Mouse (Mus musculus) liver (tissue): ENCODE results near the gene Rpa2.
"Not testable (repeated sequence)": the region's sequence is repeated elsewhere in the genome, so short reads cannot be mapped to it uniquely, and the experiment has no call there.

Experiments used
- DNase-seq: peaks from one replicate; pipeline ENCODE4 v3.0.0-alpha.2; 2020; ENCODE audit warnings: mixed read lengths

Gene Rpa2

DNA sequence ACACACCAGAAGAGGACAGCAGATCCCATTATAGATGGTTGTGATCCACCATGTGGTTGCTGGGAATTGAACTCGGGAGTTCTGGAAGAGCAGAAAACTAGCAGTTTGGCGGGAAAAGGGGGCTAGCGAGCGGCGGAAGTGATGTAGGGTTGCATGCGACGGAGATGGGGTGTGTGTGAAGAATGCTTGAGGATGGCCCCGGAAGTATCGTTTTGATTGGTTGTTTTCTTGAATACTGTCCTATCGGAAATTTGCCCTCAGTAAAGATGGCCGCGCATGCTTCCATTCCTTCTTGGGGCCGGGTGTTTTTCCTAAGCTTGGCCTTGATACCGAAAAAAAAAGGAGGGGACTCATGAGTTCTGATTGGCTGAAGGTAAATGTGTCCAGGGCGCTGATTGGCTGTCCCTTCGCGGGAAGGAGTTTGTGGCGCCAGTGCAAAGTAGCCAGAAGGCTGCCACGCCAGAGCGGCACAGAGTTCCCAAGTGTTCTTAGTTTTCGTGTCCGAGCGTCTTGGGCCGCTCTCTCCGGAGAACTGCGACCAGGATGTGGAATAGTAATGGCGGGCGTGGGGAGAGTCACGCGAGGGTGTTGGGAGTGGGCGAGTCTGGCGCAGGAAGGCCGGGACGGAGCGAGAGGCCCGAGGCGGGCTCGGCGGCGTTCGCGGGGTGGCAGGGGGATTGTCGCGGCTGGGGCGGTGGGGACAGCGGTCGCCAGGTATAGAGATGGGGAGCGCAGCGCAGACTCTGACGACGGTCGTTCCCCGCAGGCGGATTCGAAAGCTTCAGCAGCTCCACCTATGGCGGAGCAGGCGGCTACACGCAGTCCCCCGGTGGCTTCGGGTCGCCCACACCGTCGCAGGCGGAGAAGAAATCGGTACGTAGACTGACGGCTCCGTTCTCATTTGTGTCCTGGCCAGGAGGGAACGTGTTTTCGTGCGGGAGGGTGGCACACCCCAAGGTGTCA, at the start of gene Rpa2:
Gene Rpa2 (plus strand): TSS at position 419 of the 963 bp plus-strand sequence.
- peak; percentile 96 for DNase-seq

DNA sequence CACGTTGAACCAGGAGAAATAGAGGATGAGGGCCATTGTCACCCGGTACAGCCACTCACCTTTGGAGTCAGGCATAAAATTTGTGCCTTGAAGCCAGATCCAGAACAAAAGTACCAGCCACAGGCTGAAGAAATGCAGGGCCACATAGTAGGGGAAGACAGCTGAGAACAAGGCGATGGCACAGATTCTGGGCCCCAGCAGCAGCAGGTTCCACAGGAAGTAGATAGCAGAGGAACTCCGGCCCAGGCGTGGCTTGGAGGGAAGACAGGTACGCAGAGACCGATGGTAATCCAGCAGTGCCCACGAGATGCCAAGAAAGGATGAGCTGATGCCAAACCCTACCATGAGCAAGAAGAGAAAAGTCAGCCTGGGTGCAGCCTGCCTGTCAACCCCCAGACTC, 39.9 kb upstream of the Rpa2 start:
- DNase-seq: no peak

DNA sequence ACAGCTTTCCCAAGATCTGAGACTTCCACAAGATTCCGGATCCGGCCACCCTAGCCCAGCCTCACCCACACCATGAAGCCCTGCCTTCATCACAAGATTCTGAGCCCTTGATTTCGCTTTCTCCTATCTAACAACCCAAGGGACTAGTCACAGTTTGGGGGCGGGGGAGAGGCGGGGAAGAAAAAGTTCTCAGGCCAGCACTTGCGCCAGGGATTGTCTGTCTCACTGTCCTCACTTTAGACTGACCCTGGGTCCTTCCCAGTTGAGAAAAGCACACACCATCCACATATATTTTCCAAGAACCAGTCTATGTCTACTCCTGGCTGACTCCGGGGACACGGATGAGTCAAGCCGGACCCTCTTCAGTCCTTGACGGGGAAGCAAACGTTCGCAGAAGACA, 36.5 kb upstream of the Rpa2 start:
- no peak for DNase-seq

DNA sequence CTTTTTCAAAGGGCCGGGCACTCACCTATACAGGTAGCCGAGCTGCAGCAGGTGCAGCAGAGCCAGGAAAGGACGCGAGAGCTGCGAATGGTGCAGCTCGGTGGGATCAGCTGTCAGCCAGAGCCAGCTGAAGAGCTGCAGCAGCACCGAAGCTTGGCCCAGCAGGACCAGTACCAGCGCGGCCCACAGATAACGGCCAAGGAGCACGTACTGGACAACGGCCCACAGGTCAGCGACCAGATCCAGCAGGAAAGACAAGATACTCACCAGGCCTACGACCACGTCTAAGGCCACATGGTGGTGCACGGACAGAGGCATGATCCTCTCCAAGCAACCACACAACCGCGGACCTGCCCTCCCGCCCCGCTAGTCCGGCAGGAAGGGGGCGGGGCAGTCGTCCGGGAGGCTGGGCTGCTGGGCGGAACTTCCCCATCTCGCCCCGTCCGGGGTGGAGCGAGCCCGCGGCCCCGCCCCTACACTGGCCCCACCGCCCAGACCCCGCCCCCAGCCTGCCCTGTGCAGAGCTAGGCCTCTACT, 35.9 kb upstream of the Rpa2 start, which contains the start of gene Xkr8:
Gene Xkr8 (minus strand): TSS at position 399 of the 537 bp plus-strand sequence.
- peak; percentile 95 for DNase-seq

DNA sequence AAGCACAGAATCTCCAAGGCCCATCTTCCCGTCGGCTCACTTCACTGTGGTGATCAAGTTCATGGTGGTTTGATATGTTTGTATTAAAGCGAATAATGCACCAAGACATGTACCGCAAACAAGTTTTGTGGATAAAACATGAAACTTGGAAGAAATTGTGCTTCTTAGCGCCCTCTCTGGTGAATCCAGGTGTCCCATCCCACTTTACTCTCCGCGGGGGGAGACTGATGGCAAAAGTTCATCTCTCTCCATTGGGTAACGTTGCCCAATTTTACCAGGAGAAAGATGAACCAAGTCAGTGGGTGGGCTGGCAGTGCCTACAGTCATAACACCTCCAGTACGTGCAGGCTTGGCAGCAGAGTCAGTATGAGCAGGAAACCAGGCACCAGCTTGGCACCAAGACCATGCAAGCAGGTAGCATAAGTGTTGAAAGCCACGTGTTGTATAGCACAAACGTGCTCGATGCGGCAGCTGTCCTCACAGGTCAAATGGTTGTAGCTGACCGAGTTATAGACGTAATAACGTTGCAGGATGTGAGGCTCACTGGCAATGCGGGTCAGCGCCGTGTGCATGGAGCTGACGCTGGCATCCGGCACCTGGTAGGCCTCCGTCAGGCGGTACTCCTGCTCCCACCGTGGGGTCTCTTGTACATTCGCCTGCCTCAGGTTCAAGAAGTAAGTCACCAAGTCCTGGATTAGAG, 34.9 kb upstream of the Rpa2 start:
- no peak for DNase-seq

DNA sequence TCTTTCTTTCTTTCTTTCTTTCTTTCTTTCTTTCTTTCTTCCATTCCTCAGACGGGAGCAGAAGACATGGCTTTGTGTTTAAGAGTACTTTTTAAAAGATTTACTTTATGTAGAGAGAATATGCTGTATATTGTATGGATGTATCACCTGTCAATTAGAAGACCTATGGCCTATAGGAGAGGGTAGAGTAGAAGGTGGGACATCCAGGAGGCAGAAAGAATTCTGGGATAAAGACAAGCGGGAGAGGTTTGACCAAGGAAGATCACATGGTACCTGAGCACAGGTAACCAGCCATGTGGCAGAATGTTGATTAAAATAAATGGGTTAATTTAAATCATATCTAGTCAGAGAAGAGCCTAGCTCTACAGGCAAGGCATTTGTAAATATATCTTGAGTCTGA, 33.4 kb upstream of the Rpa2 start:
- DNase-seq: no peak

DNA sequence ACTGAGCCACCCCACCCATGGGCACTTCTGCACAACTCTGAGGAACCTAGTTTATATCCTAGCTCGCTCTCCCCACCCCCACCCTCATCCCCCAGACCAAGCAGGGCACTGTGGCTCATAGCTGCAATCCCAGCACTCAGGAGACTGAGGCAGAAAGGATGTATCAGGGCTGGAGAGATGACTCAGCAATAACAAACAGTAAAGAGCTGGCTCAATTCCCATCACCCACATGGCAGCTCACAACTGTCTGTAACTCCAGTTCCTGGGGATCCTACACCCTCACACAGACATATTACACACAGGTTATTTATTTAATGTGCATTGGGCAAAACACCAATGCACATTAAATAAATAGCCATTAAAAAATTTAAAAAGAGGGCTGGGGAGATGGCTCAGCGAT, 32.7 kb upstream of the Rpa2 start:
- no peak for DNase-seq

DNA sequence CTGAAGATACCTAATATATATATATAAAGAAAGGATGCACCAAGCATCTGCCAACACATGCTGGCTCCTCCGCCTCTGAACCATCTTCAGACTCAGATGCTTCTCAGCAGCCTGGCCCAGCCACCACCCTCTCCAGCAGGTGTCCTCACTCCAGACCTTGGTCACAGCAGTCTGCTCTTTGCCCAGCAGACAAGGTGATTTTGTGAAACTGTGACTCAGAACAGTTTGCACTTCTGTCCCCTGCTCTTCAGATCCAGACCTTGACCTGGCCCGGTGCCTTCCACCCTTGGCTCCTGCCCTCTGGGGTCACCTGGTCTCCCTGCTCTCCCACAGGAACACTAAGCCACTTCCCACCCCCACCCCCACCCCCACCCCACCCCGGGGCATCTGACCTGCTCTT, 32.2 kb upstream of the Rpa2 start:
- peak; percentile 42 for DNase-seq

DNA sequence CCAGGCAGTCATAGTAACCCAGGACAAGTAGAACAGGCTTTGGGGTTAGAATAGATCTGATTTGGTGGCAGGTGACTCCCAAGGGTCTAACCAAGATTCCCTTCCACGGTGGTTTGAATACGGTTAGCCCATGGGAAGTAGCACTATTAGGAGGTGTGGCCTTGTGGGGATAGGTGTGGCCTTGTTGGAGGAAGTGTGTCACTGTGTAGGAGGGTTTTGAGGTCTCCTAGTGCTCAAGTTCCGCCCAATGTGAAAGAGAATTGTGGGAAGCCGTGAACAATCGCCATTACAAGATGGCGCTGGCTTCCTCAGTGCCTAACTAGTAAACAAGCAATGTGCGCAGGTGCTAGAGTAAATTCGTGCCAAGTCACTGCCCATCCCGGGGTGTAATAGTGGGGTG, 31.0 kb upstream of the Rpa2 start:
- not testable (repeated sequence) for DNase-seq

DNA sequence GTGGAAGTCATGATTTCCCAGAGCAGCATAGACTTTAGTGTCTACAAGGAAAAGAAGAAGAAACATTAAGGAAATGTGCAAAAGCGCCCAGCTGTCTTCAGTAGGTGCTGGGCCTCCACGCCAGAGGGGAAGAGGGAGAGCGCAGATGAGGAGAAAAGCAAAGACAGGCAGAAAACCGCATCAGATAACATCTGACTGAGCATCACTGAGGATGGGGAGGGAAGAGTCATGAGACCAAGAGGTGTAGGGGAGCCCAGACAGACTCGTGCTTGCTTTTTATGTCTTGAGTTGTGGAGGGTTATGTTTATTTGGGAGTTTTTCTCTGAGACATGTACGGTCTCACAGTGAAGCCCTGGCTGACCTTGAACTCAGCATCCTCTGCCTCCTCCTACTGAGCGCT, 26.6 kb upstream of the Rpa2 start:
- no peak for DNase-seq

DNA sequence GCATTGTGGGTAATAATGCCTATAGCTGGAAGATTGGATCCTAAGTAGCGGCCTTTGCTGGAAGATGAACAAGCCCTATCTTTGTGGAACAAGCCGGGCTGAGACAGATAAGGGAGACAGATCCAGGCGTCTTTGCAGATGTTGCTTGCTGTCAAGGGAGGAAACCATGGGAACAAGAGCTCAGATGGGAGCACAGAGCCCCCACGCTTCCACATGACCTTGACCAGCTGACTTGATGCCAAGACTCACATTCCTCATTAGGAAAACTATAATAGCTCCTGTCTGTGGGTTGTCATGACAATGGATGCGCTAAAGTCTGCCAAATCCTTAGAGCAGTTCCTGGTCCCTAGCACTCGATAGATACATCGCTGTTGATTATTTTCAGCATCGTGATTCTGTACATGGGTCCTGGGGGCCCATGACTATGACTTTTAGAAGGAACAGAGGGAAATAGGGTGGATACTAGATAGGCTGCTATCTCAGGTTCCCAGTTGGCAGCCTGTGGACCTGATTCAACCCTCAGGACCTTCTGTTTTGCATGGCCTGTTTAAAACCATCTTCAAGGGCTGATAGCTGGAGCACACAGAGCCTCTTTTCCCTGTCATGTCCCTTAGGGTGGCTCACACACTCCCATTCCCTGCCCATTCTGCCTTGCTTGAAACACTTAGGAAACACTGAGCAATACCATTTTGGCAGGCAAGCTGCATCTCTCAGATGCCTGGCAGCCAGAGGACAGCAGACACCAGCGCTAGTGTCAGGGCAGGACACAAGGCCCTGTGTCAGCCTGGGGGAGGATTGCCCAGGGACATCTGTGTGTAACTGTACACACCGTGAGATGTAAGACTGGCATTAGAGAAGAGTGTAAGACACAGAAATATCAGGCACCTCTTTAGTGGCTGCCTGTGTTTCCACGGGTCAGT, 23.9 kb upstream of the Rpa2 start:
- DNase-seq: no peak

DNA sequence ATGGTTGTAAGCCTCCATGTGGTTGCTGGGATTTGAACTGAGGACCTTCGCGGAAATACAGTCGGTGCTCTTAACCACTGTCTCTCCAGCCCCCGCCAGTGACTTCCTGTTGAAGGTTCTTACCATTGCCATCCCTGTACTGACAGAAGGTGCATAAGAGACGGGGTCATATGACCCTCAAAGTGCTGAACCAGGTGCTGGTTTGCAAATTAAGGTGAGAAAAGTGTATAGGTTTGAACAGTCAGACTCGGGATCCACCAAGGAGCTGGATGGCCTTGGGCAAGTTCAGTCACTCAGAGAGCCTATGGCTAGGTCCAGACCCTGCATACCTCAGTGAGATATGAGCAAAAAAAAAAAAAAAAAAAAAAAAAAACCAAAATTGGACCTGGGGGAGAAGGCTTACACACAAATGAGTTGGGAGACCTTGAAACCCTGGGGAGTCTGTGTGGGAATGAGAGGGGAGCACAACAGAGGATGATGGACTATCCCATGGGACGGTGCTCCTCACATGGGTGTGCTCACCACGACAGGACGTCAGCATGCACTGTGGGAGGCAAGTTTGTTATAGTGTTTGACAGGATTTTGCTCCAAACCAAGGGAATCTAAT, 21.1 kb upstream of the Rpa2 start:
- DNase-seq: no peak

DNA sequence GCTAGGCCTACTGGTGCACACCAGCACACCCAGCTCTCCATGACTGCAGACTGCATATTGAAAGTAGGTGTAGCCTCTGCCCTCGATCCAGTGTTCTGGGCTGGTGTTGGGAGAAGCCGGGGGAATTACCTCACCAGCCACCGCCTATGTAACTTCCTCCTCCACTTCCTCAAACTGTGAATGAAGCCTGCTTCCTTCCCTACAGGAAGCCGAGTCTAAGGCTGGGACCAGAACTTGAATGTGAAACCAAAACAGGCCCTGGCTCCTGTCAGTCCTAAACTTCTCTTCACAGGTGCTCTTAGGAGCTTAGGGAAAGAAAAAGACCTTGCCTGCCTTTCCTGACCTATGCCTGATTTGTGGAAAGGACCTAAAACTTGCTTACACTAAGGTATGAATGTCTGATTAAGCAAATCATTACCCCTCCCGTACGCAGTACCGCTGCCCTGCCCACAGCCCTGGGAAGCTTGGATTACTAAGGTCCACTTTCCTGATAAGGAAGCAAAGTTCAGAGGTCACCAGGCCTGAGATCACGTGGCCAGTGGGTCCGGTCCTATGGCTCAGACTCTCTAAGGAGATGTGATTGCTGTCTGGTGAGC, 20.4 kb upstream of the Rpa2 start:
- DNase-seq: peak; percentile 44

DNA sequence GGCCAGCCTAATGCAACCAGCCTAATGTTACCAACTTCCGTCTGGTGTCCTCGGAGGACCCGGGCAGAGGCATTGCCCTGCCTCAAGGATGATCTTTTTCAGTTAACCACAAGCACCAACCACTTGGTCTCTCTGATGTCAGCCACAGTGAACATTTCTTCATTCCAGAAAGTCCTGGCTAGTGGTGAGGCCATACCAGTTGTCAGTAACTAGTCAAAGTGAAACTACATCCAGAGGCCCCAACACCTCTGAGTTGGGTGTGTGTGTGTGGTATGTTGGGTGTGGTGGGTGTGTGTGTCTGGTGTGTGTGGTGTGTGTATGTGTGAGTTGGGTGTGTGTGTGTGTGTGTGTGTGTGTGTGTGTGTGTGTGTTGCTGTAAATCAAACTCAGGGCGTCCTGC, 19.4 kb upstream of the Rpa2 start:
- DNase-seq: no peak

DNA sequence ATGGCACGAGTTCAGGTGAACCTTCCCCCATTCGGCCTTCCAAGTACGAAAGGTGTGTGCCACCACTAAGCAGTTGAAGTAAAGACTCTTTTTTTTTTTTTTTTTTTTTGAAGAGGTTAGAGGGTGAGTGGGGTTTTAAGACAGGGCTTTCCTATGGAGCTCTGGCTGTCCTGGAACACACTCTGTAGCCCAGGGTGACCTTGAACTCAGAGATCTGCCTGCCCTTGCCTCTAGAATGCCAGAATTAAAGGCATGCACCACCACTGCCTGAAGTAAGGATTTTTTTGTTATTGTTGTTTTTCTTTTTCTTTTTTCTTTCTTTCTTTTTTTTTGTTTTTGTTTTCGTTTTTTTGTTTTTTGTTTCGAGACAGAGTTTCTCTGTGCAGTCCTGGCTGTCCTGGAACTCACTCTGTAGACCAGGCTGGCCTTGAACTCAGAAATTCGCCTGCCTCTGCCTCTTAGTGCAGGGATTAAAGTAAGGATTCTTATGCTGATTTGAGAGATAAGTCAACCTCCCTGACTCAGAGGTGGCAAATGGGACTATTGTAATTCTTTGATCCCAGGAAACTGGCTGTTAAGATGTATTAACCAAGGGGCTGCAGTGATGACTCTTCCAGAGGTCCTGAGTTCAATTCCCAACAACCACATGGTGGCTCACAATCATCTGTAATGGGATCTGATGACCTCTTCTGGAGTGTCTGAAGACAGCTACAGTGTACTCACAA, 18.7 kb upstream of the Rpa2 start:
- DNase-seq: no peak

DNA sequence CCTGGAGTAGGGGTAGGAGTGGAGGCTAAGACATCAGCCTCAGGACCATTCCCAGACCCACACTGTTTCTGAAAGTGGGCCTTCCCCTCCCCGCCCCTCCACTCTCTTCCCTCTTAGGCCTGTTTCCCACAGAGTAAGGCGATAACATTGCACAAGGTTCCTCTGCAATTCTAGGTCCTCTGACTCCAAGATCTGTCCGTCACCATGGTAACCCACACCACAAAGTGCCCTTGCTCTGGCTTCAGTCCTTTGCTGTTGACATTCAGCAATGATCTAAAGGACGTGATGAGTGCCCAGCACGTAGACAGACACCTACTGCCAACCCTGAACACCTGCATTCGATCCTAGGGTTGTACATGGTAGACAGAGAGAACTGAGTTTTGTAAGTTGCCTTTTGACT, 15.1 kb upstream of the Rpa2 start:
- no peak for DNase-seq

DNA sequence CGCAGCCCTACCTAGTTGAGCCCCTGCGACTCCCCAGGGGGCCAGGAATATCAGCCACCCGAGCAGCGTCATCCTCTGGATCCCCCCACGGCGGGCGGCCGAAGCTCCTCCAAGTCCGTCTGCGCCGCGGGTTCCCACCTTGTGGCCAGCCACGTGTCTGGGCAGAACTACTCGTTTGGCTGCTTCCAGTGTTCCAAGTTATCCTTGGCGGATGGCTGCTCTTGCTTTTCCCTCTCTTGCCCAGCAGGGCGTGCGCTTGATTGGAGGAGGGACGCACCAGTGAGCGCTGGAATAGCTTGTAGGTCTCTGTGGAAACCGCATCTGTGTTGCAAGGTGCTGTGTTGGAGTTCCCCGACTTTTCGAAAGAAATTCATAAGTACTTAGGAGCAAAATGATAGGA, 11.2 kb upstream of the Rpa2 start, which contains the start of gene Smpdl3b:
Gene Smpdl3b (minus strand): TSS at position 279 of the 400 bp plus-strand sequence.
- DNase-seq: peak; percentile 51

DNA sequence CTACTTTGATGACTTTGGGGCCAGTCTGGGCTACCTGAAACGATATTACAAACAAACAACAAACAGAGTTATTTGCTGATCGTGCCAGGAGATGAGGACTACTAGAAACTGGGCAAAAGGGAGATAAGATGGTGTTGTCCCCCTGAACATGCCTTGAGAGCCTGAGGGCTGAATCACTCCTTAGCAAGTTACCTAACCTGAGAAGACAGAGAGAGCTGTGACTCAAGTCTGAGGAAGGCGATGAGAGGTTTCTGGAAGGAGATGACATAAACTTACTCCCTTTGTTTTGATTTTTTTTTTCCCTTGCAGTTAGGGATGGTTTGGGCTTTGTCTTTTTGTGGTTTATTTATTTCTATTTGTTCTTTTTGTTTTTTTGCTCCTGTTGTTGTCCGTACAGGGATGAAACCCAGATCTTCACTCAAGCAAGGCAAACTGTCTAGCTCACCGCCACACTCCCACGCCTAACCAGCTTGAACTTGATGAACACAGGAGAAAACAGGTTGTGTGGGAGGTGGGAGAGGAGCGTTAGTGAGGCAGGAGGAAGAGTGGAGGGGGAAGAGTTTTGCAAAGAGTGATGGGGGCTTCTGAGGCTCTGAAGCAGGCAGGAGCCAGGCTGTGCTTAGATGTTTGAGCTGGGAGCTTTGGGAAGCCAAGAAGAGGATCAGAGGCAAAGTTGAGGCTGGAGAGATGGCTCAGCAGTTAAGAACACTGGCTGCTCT, 10.3 kb upstream of the Rpa2 start:
- DNase-seq: no peak

DNA sequence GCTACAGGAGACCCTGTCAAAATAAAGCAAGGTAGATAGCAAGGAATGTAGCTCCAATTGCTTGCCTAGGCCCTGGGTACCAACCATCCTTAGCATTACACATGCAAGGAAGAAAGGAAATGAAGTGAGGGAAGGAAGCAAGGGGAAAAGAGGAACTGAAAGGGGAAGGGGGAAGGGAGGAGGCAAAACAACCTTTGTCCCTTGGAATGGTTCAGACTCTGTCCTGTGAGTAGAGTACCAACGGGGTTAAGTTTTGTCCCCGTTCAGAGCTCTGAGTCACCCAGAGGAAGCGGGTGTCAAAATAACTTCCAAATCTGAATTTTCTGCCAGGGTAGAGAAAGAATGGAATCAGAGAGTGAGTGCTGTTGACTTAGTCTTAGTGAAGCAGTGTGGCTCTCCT, 7.8 kb upstream of the Rpa2 start:
- no peak for DNase-seq

DNA sequence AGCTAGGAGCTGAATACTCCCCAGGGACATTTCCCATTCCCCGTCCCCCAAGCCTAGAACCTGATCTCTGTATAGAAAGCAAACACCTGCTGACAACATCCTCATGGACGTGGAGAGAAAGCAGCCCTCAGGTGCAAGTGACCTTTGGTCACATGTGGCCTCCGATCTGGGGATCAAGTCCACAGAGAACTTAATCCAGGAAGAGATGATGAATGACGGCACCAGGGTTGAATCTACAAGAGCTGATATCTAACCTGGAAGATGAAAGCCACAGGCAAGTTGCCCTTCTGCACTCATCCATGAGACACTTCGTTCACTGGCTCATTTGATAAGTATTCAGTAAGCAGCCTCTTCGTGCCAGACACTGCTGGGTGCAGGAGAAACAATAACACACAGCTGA, 5.5 kb upstream of the Rpa2 start:
- no peak for DNase-seq
